Mouse (Mus musculus) kidney, adult 9 months (tissue): Measurements from ENCODE around the gene Nlrc5.
"Not testable (repeated sequence)": the region's sequence is repeated elsewhere in the genome, so short reads cannot be mapped to it uniquely, and the experiment has no call there.

ENCODE experiments used
- DNase-seq: peaks from one replicate; pipeline ENCODE4 v3.0.0; 2022

Gene Nlrc5

GRCm38 (mm10) chr8:94427953-94428352, 6.2 kb upstream of the Nlrc5 start:
- no peak for DNase-seq

- no peak for DNase-seq
Measured at GRCm38 (mm10) chr8:94428420-94428819, 5.7 kb upstream of the Nlrc5 start.

DNA sequence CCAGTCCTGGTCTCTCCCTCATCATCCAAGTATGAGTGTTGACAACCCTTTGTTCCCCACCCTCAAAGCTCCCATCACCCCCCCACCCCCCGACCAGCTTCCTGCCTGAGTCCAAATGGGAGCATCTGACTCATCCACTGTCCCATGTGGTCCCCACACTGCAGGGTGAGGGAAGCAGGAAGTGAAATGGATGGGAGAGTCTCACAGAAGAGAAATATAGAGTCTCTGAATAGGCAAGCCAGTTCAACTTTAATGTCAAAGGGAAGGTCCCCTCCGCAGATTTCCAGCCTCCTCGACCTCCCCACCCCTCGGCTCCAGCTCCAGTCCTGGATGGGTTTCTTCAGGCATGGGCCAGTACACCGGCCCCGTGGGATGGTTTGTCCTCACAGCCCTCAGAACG, 4.8 kb upstream of the Nlrc5 start:
- DNase-seq, result no peak

GRCm38 (mm10) chr8:94432212-94432611, 1.9 kb upstream of the Nlrc5 start:
- no peak for DNase-seq

- no peak for DNase-seq
Measured at GRCm38 (mm10) chr8:94434958-94435357, 802 bp downstream of the Nlrc5 start.

- DNase-seq, result no peak
Measured at GRCm38 (mm10) chr8:94435397-94436111, 1.4 kb downstream of the Nlrc5 start.

DNA sequence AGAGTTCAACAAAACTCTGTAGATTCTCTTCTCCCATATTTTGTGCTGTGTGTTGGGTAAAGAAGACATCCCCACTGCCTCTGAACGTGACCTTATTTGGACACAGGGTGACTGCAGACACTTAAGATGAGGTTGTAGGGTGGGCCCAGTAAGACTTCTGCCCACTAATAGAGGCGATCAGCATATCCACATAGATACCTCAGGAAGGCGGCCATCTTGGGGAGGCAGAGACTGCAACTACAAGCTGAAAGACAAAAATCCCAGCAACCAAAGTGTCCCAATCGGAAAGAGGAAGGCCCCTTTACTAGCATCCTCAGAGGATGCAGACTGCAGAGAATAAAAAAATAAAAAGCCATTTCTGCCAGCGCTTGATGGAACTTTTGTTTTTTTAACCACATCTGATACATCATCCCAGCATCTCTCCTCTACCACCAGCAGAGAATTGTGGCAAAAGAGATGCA, 2.0 kb downstream of the Nlrc5 start:
- no peak for DNase-seq

DNA sequence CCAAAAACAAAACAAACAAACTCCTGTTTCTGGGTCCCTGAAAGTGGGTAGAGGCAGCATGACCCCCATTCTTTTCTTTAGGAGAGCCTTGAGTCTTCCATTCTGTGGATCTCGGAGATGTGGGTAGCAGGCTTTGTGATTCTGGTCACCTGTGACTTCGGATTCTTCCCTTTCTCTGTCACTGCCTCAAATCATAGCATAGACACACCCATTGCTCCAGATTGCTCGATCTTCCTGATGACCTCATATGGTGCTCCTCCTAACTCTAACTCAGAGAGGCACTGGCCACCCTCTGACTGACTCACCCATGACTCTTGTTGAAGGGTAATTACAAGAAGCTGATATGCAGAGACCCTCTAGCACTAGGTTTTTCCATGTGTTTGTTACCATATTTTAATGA, 2.7 kb downstream of the Nlrc5 start:
- no peak for DNase-seq

- no peak for DNase-seq
Measured at GRCm38 (mm10) chr8:94438659-94439058, 4.5 kb downstream of the Nlrc5 start.

DNA sequence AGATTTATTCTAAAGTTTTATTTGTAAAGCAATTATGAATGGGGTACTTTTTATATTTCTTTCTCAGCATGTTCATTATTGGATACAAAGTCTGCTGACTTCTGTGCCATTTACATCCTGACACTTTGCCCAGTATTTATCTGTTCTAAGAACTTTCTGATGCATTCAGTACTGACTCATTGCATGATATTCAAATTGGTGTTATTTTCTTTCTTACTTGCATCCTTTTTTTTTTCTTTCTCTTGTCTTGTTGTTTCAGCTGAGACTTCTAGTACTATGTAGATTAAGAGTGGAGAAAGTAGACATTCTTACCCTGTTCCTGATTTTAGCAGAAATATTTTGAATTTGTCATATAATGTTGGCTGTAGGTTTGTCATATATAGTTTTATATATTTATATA, 5.5 kb downstream of the Nlrc5 start:
- DNase-seq, result no peak

DNA sequence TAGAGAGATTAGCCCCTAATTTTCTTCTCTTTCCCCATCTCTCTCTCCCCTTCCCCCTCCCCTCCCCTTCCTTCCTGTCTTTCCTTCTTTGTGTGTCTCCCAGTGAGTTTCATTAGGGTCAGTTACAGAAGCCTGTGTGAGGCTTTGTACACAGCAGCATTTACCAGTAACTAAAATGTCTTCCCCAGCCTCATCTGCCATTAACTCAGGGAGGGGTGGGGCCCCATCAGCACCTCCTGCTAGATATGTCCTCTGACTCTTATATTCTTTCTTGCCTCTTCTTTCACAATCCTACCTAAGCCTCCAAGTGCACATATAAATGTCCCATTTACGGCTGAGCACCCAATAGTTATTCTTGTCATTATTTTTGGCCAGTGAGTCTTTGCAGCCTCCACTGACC, 6.2 kb downstream of the Nlrc5 start:
- no peak for DNase-seq

GRCm38 (mm10) chr8:94441686-94442085, 7.5 kb downstream of the Nlrc5 start:
- DNase-seq, result no peak

DNA sequence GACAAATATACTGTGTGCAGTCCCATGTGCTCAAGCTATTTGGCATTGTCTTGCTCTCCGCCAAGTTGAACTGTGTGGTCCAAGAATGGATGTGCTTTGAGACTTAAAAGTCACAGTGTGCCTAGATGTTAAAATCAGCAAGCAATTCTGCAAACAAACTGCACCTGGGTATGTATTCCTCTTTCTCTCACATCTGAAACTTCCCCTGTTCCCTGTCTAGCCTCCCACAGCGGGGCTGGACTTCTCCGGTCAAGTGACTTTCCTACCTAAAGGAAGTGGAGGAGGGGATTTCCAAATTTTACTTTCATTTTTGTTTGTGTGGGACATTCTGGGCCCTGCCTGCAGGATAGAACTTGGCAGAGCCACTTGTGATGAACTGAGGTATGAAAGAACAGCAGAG, 9.0 kb downstream of the Nlrc5 start:
- peak; percentile 46 for DNase-seq

- DNase-seq, result no peak
Measured at GRCm38 (mm10) chr8:94444480-94444879, 10.3 kb downstream of the Nlrc5 start.

- DNase-seq, result no peak
Measured at GRCm38 (mm10) chr8:94447142-94447541, 13.0 kb downstream of the Nlrc5 start.

GRCm38 (mm10) chr8:94447583-94448324, 13.6 kb downstream of the Nlrc5 start:
- peak; percentile 62 for DNase-seq

GRCm38 (mm10) chr8:94452991-94453390, 18.8 kb downstream of the Nlrc5 start:
- DNase-seq, result not testable (repeated sequence)

GRCm38 (mm10) chr8:94453868-94454488, 19.8 kb downstream of the Nlrc5 start:
- DNase-seq, result no peak

DNA sequence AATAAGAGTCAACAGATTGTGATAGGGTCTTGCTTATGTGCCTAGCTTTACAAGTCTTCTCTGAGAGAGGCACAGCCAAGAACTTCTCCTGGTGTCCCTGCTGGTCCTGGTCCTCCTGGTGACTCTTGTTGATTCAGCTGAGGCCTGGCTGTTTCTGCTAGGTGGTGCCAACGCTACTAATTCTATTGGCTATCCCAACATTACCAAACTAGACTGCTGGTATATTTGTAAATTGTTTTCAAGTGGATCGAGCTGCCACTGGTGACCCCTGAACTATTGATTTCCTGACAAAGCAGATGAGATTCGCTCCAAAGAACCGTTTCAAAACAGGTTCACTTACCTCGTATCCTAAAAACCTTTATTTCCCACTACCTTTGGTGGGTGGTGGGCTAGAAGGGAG, 20.7 kb downstream of the Nlrc5 start:
- DNase-seq, result no peak

DNA sequence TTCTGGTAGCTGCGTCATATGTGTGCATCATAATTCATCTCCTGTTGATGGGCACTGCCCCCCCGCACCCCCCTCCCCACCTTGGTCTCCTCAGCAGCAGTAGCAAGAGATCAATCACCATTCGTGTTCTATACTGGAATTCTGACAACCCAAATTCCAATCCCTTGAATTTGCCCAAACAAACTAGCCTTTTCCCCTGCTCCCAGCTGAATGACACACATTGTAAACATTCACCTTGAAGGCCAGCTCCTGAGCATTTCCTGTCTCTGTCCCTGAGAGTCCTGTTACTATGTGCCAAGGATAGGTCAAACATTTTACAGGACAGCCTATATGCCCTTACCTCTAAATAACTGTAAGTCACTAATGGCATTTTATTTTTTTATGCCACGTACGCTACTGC, 21.9 kb downstream of the Nlrc5 start:
- DNase-seq, result no peak

GRCm38 (mm10) chr8:94458567-94458966, 24.4 kb downstream of the Nlrc5 start:
- DNase-seq, result no peak

- DNase-seq, result no peak
Measured at GRCm38 (mm10) chr8:94469656-94470055, 35.5 kb downstream of the Nlrc5 start.

- no peak for DNase-seq
Measured at GRCm38 (mm10) chr8:94470794-94471193, 36.6 kb downstream of the Nlrc5 start.

DNA sequence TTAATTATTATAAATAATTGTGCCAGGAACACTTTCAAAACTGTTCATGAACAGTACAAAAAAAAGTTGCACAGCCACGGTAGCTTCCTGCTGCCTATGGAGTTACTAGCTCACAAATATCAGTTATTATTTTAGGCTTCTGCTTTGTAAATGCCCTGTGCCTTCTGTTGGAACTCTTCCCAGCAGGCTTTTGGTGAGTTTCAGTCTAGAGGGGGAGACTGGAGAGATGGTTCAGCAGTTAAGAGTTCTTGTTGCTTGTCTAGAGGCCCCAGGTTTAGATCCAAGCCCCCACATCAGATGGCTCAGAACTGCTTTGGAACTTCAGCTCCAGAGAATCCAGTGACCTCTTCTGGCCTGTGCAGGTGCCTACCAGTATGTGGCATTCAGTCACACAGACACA, 37.1 kb downstream of the Nlrc5 start:
- no peak for DNase-seq
